Mouse (Mus musculus) cerebellum, postnatal 10 days (tissue): ENCODE results near the gene Ust.
"Not testable (repeated sequence)": the region's sequence is repeated elsewhere in the genome, so short reads cannot be mapped to it uniquely, and the experiment has no call there.

Source experiments
- DNase-seq, 2 experiments: peaks; one replicate each; pipeline ENCODE4 v3.0.0; 2021; ENCODE audit warnings: mixed read lengths in 2 of 2

Gene Ust

DNA sequence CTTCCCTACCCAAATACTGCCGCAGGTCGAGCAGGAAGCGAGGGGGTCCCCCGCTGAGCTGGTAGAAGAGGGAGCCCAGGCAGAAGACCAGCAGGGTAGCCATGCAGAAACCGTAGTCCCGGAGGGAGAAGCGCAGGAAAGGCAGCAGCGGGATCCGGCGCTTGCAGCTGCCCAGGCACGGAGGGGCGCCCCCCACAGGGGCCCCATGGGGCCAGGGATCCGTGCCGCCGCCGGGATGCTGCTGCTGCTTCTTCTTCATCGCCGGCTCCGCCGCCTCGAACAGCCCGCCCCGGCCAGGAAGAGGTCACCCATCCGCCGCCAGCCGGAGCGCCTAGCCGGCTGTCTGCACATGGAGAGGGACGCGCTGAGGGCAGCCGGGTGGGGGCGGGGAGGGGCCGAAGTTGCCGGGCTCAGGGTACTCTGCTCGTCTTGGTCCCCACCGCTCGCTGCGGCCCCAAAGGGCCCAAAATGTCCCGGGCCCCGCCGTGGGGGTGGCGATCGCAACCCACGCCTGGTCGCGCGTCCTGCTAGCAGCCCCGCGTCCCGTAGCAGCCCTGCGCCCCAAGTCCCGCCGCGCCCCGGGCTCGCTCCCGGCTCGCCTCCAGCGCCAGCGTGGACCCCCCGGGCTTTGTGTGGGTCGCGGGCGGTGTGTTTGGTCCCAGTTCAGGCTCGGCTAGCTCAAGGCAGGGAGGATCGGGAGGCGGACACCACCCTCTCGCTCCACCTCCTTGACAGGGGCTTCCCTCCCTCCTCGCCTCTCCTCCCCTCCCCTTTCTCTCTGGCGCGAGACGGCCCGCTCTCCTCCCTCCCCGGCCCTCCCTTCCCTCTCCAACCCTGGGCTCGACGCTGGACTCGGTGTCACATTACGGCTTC, at the start of gene Ust:
Gene Ust, minus strand, starts transcription at position 685 of the 873 bp plus-strand sequence.
- peak; percentile 84 to 90 for DNase-seq

- no peak for DNase-seq
These were observed 42.7 kb upstream of the Ust start for GRCm38 (mm10) chr10:8561366-8561765.

DNA sequence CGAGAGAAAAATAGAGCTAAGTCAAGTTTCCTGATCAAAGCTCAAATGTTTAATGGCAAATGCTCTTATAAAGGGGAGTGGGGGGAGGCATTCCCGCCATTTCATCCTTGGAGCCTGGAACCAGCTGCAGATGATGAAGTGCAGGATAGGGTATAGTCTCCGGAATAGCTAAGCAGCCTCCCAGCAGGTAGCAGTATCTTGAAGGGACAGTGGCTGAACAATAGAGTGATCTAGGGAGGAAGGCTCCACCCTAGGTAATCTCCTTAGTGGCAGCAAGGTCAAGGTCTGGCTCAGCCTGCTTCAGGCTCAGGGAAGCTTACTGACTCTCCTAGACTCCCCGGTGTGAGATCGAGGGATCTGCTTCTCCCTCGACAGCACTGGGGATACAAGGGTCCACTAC, 40.9 kb upstream of the Ust start:
- DNase-seq: not testable (repeated sequence)

- DNase-seq: not testable (repeated sequence)
These were observed 33.6 kb upstream of the Ust start for GRCm38 (mm10) chr10:8552239-8552638.

- not testable (repeated sequence) for DNase-seq
These were observed 33.0 kb upstream of the Ust start for GRCm38 (mm10) chr10:8551601-8552000.

DNA sequence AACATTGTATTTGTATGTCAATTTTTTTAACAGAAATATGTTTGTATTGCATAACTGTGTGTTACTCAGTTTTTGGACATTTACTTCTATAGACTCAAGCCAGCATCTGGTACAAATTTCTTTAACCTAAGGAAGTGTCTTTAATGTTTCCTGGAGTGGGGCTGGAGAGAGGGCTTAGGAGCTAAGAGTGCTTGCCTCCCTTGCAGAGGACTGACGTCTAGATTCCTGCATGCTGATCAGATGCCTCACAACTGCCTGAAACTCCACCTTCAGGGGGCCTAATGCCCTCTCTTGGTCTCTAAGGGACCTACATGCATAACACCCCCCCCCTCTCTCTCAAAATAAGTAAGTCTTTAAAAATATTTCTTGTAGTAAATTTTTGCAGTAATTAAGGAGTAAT, 22.9 kb upstream of the Ust start:
- DNase-seq: no peak

- no peak for DNase-seq
These were observed 16.8 kb upstream of the Ust start for GRCm38 (mm10) chr10:8535445-8535844.

GRCm38 (mm10) chr10:8531651-8532050, 13.0 kb upstream of the Ust start:
- no peak for DNase-seq

- DNase-seq: no peak
These were observed 12.0 kb upstream of the Ust start for GRCm38 (mm10) chr10:8530505-8531051.

DNA sequence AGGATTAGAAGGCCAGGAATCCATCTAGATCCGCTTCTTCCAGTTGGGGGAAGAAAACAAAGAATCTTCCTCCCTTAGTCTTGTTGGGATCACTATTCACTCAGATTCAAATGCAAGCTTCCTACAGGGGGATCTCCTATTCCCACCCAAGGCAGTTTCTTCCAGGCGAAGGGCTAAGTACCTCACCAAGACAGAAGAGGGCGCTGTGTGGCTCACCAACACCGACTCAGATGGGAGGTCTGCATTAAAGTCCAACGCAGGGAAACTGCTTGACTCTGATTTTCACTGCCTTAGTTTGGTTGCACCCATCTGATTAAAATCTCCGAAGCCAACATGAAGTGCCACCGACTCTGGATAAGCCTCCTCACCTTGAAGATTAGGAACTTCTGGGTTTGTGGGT, 10.5 kb upstream of the Ust start:
- DNase-seq: peak; percentile 66 to 69

DNA sequence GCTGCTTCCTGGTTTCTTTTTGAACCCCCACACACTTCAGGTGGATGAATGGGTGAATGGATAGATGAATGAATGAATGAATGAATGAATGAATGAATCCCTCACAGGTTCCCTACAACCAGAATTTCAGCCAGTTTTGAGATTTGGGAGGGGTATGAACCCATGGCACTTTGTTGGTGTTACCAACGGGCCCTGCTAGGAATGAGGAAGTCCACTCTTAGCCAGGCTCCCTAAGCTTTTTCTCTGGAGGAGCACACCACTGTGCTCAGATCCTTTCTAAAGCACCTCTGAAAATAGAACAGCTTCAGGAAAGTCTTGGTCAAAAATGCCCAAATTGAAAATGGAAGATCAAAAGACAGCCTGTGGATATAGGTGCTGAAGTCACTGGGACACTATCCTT, 6.7 kb upstream of the Ust start:
- DNase-seq: no peak

- DNase-seq: peak; percentile 76 to 85
These were observed 2.9 kb upstream of the Ust start for GRCm38 (mm10) chr10:8521536-8521935.

DNA sequence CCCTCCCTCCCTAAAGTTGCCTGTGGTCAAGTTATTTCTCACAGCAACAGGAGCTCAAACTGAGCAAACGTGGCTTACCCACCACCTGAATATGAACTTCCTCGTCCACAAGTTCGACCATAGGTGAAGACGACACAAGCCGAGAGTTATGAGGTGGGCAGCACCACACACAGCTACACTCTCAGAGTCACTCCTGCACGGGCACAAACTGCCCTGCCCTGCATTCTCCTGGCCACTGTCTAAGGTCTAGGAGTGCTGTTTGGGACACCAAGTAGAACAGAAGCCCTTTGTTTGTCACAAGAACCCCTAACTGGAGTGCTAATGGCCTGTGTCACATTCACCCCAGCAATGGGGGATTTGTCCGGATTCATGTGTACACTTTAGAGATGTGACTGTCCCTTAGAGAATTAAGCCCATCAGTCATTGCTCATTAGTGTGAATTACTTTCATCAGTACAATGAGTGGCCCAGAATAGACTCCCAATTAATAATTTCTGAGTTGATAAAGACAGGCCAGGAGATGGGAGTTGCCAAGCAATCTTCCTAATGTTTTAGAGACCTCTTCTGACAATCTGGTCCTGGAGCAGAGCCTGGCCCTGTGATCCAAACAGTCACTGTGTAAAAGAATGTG, 2.3 kb upstream of the Ust start:
- DNase-seq: no peak

GRCm38 (mm10) chr10:8519014-8519491, 428 bp upstream of the Ust start:
- DNase-seq: no peak

DNA sequence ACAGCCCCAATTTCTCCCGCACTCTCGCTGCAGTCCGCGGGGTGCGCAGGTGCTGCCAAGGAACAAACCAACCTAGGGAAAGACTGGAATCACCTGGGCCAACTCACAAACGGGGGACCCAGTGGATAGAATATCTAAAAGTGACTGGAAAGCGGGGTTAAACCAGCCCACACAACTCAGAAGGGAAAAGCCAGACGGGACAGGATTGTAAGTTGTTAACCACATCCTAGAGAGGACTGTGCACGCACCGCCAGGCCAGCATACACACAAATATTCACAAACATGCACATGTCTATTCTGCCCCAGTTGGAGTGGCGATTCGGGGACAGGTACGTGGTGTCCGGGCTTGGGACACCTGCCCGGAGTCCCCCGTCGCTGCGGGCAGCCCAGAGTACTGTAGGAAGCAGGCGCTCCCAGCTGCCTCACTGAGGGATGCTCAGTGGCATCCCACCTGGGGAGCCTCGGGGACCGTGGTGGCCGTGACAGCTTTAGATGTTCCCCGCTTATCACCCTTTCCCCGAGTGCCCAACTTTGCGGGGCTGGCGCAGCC, 959 bp downstream of the Ust start:
- peak; percentile 83 to 86 for DNase-seq

GRCm38 (mm10) chr10:8516916-8517524, 1.6 kb downstream of the Ust start:
- DNase-seq: peak; percentile 79 to 87

GRCm38 (mm10) chr10:8513690-8514089, 4.9 kb downstream of the Ust start:
- DNase-seq: no peak

DNA sequence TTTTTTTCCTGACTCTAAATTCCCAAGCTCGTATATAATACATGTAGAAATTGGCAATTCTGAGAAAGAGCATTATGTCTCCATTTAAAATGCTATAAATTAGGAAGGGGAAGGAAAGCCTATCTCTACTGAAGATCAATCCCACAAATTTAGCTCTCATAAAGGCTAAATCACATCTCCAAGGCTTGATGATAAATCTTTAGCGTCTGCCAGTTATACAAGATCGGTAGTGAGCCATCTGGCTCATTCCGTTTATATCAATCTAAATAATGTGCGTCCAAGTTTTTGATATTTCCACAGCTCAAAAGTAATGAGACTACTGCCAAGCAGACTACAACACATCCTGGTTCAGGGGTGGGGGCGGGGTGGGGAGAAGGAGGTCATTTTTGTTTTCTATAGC, 6.4 kb downstream of the Ust start:
- no peak for DNase-seq

DNA sequence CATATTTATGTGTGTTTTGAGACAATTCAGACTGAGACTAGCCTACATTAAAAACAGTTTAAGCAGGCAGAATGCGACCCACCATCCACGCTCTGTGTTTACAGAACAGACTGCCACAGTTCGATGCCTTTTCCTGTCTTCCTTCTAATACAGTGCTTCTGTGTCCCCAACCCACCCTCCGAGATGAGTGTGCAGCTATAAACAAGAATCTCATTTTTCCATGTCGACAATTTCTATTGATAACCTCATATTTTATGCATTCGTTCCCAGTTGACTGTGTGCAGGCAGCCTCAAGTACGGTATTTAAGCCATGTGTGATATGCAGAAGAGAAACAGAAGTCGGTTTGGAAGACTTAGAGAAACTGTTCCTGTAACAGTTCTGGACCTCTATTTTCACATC, 6.9 kb downstream of the Ust start:
- no peak for DNase-seq

- DNase-seq: no peak
These were observed 12.4 kb downstream of the Ust start for GRCm38 (mm10) chr10:8506247-8506573.

GRCm38 (mm10) chr10:8505346-8506246, 13.0 kb downstream of the Ust start:
- no peak for DNase-seq

- DNase-seq: peak in 1 of 2 experiments; percentile 36
These were observed 13.8 kb downstream of the Ust start for GRCm38 (mm10) chr10:8504832-8505231.
